Comparison of ENCODE assay signal across 8 mouse cellular contexts in the genomic region with DNA sequence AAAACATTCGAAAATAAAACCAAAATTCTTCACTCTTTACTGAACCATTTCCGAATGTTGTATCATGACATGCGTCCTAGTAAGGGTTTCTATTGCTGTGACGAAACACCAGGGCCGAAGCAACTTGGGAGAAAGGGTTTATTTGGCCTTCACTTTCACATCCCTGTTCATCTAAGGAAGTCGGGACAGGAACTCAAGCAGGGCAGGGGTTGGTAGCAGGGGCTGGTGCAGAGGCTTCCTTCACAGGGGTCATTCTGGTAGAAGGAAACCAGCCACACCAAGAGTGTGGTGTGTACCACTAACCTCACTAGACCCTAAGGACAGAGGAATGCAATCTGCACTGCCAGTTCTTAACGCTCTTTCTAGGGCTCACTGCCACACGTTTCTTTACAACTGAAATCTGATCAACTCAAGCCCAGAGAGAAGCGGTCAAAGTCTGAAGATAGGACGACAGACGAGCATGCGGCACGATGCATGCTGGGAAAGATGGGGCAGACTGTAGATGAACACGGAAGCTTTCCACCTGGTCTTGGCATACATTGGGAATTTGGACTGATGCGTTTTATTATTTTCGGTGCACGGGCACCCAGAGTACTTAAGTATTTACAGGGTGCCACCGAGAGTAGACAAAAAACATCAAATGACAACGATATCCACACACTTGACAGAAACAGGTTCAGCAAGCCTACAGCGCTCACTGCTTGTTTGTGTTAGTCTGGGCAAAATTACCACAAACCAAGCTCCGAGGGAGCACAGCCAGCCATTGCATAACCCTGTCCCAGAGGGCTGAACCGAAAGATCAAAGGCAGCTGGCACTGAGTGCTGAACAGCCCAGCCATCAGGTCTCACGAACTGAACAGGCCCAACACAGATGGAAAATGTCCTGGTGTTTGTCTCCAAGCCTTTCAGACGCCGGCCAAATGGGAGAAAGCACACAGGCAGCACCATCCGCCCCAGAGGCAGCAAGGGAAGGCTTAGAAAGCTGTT. TPM values are rescaled to one million over a fixed set of nuclear protein-coding genes. Genes with fewer than 3 reads are reported as not detected.
DNase-seq lines count a peak whose midpoint lies in the region; ATAC-seq and TF ChIP-seq lines count a peak whose summit lies in the region.

No protein-coding gene starts in this region.

- peak overlapping the region; percentile 1; the same call in 1 of the 2 replicates for H3K4me2 ChIP-seq in lung, embryonic 15.5 days
- no peak overlapping the region for H3K4me2 ChIP-seq in hindbrain, embryonic 13.5 days

- H3K9me3 ChIP-seq in lung, embryonic 15.5 days, result no peaks in the 10 kb centered on the region
- H3K9me3 ChIP-seq in hindbrain, embryonic 13.5 days, result no peaks in the 10 kb centered on the region

- 47% methylated on average over 26 of the region's 26 CpGs for WGBS in lung, embryonic 15.5 days
- 85% methylated on average over 26 of the region's 26 CpGs for WGBS in hindbrain, embryonic 13.5 days

- no peaks in the 10 kb centered on the region for H3K4me1 ChIP-seq in testis, adult 2 months (ENCODE audit: control insufficient read depth, insufficient read depth, low read length)
- H3K4me1 ChIP-seq in lung, embryonic 15.5 days, result peaks cover 47% of the 10 kb centered on the region
- H3K4me1 ChIP-seq in hindbrain, embryonic 13.5 days (replicated peaks), result peaks cover 8% of the 10 kb centered on the region; the same call in 1 of the 2 replicates

- peak overlapping the region; percentile 36 for H3K27ac ChIP-seq in testis, adult 2 months (ENCODE audit: control insufficient read depth, insufficient read depth, low read depth, low read length)
- peak overlapping the region; percentile 72 for H3K27ac ChIP-seq in lung, embryonic 15.5 days
- no peak overlapping the region for H3K27ac ChIP-seq in hindbrain, embryonic 13.5 days

- TF ChIP-seq POLR2A in testis, adult 2 months (IDR thresholded peaks at IDR 0.05; ENCODE audit: control insufficient read depth, low read depth, low read length), result no peak

- no peak for ATAC-seq in cerebellum, adult (ENCODE audit: insufficient number of reproducible peaks, low FRiP score, low TSS enrichment)
- peak; percentile 88 for ATAC-seq in lung, embryonic 15.5 days (ENCODE audit: borderline replicate concordance, extremely low read depth, low FRiP score, low TSS enrichment)
- ATAC-seq in hindbrain, embryonic 13.5 days (ENCODE audit: low FRiP score), result no peak

- H3K36me3 ChIP-seq in testis, adult 2 months (ENCODE audit: control insufficient read depth, insufficient read depth, low read length), result no peaks in the 10 kb centered on the region
- H3K36me3 ChIP-seq in lung, embryonic 15.5 days, result peaks cover 5% of the 10 kb centered on the region
- H3K36me3 ChIP-seq in hindbrain, embryonic 13.5 days, result no peaks in the 10 kb centered on the region

- no peak overlapping the region for H3K4me3 ChIP-seq in testis, adult 2 months (ENCODE audit: control insufficient read depth, low read depth, low read length)
- no peak overlapping the region for H3K4me3 ChIP-seq in lung, embryonic 15.5 days
- H3K4me3 ChIP-seq in hindbrain, embryonic 13.5 days, result no peak overlapping the region

- intact Hi-C loops in heart, postnatal 14 days (cut with DNase I), result loop anchor here (1.0 to 2.0 kb wide), 2 partner anchors 32 to 78 kb away; no protein-coding TSS in a partner anchor

- H3K27me3 ChIP-seq in testis, adult 2 months (ENCODE audit: control insufficient read depth, insufficient read depth, low read length), result no peaks in the 10 kb centered on the region
- H3K27me3 ChIP-seq in lung, embryonic 15.5 days, result no peaks in the 10 kb centered on the region
- H3K27me3 ChIP-seq in hindbrain, embryonic 13.5 days, result no peaks in the 10 kb centered on the region

- DNase-seq in cerebellum, adult 18-20 months, result peak; percentile 21 to 39
- DNase-seq in testis, postnatal 10 days (ENCODE audit: low spot score), result no peak
- peak; percentile 60 to 70 for DNase-seq in heart, postnatal 14 days
- no peak for DNase-seq in frontal cortex, postnatal 25 days (ENCODE audit: low spot score in 2 of 2)

- TF ChIP-seq CTCF in testis, adult 2 months (IDR thresholded peaks at IDR 0.05; ENCODE audit: control insufficient read depth, insufficient read depth, insufficient replicate concordance, low read depth, low read length), result no peak

- no peak overlapping the region for H3K9ac ChIP-seq in lung, embryonic 15.5 days
- H3K9ac ChIP-seq in hindbrain, embryonic 13.5 days, result no peak overlapping the region

RNA-seq across cellular contexts. Expression of gene Gm10974, which starts 54.7 kb away (rescaled TPM):
- polyA plus RNA-seq in testis, adult 2 months (2012; rRNA removed), result not detected in 2 replicates
- not detected for total RNA-seq in heart, postnatal 14 days (2021)
- not detected in 2 replicates for polyA plus RNA-seq in lung, embryonic 15.5 days (2015; fragmentation: Nextera tagmentation; extraction: Ambion mirVana)
- polyA plus RNA-seq in hindbrain, embryonic 13.5 days (2015; fragmentation: Nextera tagmentation; extraction: Ambion mirVana), result not detected in 2 replicates

Comparison
In these comparisons a context has a peak if more than half of its experiments do, and no peak if none do; other contexts are left out.
1. DNase-seq: peak in cerebellum, adult 18-20 months (2 of 2) and heart, postnatal 14 days (2 of 2); none in testis, postnatal 10 days (single experiment) and frontal cortex, postnatal 25 days (0 of 2).